Mouse (Mus musculus) kidney, adult 8-10 months (tissue): Measurements from ENCODE around the gene Iffo2.

ENCODE experiments used
- DNase-seq, 2 experiments: peaks; one replicate each; pipeline ENCODE4 v3.0.0; 2022

Gene Iffo2

GRCm38 (mm10) chr4:139535127-139535695 lies 4.9 kb downstream of the Iffo2 start:
- peak; percentile 70 to 71 for DNase-seq

- no peak for DNase-seq
Observed at GRCm38 (mm10) chr4:139535719-139536118, 5.4 kb downstream of the Iffo2 start.

GRCm38 (mm10) chr4:139536706-139537105 lies 6.4 kb downstream of the Iffo2 start:
- DNase-seq = no peak

GRCm38 (mm10) chr4:139540784-139541183 lies 10.4 kb downstream of the Iffo2 start:
- no peak for DNase-seq

- no peak for DNase-seq
Observed at GRCm38 (mm10) chr4:139545791-139546190, 15.4 kb downstream of the Iffo2 start.

GRCm38 (mm10) chr4:139549448-139549847 lies 19.1 kb downstream of the Iffo2 start:
- DNase-seq = no peak

- no peak for DNase-seq
Observed at GRCm38 (mm10) chr4:139555235-139555634, 24.9 kb downstream of the Iffo2 start.

- DNase-seq = no peak
Observed at GRCm38 (mm10) chr4:139555951-139556350, 25.6 kb downstream of the Iffo2 start.

GRCm38 (mm10) chr4:139568361-139568760 lies 38.0 kb downstream of the Iffo2 start:
- DNase-seq = no peak

GRCm38 (mm10) chr4:139570756-139571155 lies 40.4 kb downstream of the Iffo2 start:
- no peak for DNase-seq

GRCm38 (mm10) chr4:139572928-139573512 lies 42.7 kb downstream of the Iffo2 start:
- peak in 1 of 2 experiments; percentile 41 for DNase-seq

- peak; percentile 99 for DNase-seq
Observed at GRCm38 (mm10) chr4:139574156-139574798, 43.9 kb downstream of the Iffo2 start.

GRCm38 (mm10) chr4:139574799-139575672 lies 44.7 kb downstream of the Iffo2 start:
- DNase-seq = peak in 1 of 2 experiments; percentile 27

- DNase-seq = no peak
Observed at GRCm38 (mm10) chr4:139575673-139576003, 45.3 kb downstream of the Iffo2 start.

GRCm38 (mm10) chr4:139576251-139576880 lies 46.0 kb downstream of the Iffo2 start:
- no peak for DNase-seq

- DNase-seq = no peak
Observed at GRCm38 (mm10) chr4:139577006-139577405, 46.7 kb downstream of the Iffo2 start.

GRCm38 (mm10) chr4:139578389-139578788 lies 48.0 kb downstream of the Iffo2 start:
- no peak for DNase-seq

GRCm38 (mm10) chr4:139579003-139579402 lies 48.7 kb downstream of the Iffo2 start:
- no peak for DNase-seq

GRCm38 (mm10) chr4:139579466-139579865 lies 49.1 kb downstream of the Iffo2 start:
- DNase-seq = no peak

GRCm38 (mm10) chr4:139580663-139581336 lies 50.5 kb downstream of the Iffo2 start:
- peak in 1 of 2 experiments; percentile 31 for DNase-seq

GRCm38 (mm10) chr4:139581427-139582051 lies 51.2 kb downstream of the Iffo2 start:
- DNase-seq = peak in 1 of 2 experiments; percentile 46

GRCm38 (mm10) chr4:139582346-139582745 lies 52.0 kb downstream of the Iffo2 start:
- DNase-seq = no peak
